Mouse (Mus musculus) urinary bladder, postnatal 25 days (tissue): ENCODE data around the gene Tmem243.

Experiments
- DNase-seq: peaks from one replicate; pipeline ENCODE4 v3.0.0; 2022; ENCODE audit warnings: low spot score

Gene Tmem243

GRCm38 (mm10) chr5:9173295-9173694 is 72.8 kb downstream of the Tmem243 start:
- no peak for DNase-seq

GRCm38 (mm10) chr5:9186467-9186866 is 86.0 kb downstream of the Tmem243 start:
- DNase-seq: no peak
